ENCODE assay signal across 18 mouse cellular contexts in the genomic region with DNA sequence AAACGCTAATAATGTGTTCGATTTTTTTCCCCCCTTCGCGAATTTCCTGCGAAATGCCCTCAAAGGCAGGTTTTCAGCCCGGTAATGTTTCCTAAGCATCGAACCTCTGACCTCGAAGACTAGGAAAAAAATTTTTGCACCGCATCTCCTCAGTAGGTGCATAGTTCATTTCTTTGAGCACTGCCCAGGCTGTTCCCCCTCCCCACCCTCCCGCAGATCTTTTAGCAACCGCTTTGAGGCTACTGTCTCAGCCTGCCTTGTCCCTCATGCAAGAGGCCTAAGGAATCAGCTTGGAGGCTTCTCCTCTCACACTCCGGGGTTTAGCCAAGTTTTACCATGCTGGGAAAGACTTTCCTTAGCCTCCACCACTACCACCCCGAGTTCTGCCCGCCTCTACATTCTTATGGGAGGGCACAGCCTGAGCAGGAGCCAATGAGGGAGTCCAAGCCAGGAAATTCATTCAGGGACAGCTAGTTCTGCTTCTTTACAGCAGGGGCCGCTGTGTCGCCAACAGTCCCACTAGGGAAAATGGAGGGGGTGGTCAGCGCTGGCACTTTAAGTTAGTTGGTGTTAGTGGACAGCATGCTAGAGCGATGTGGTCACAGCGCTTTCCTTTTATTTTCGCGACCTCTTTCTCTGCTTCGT. TPM values are rescaled to one million over a fixed set of nuclear protein-coding genes. Genes with fewer than 3 reads are reported as not detected.
DNase-seq lines count a peak whose midpoint lies in the region; ATAC-seq and TF ChIP-seq lines count a peak whose summit lies in the region.
"Not testable (repeated sequence)": the region's sequence is repeated elsewhere in the genome, so short reads cannot be mapped to it uniquely, and the experiment has no call there.
"Had no signal": no experiment of that assay in that cellular context is flagged by ENCODE, and none has a peak within 500 bp of the region (broad histone marks: within the 10 kb centered on the region; RNA-seq: fewer than 3 reads in every experiment).

No protein-coding gene starts in this region.

- H3K4me2 ChIP-seq in forebrain, embryonic 11.5 days (ENCODE audit: low read depth, low read length, severe bottlenecking); heart, embryonic 11.5 days; hindbrain, embryonic 15.5 days; kidney, postnatal 0 days (ENCODE audit: low read length); lung, embryonic 15.5 days; midbrain, embryonic 15.5 days: not testable (repeated sequence)

- not testable (repeated sequence) for H3K4me1 ChIP-seq in forebrain, embryonic 11.5 days (replicated peaks; ENCODE audit: control insufficient read depth, insufficient read depth, low read length); heart, embryonic 11.5 days (ENCODE audit: control insufficient read depth, insufficient read depth, low read length); hindbrain, embryonic 15.5 days (replicated peaks); kidney, postnatal 0 days (replicated peaks; ENCODE audit: insufficient read depth, low read length); lung, embryonic 15.5 days; midbrain, embryonic 15.5 days

- not testable (repeated sequence) for H3K36me3 ChIP-seq in forebrain, embryonic 11.5 days (ENCODE audit: control insufficient read depth, insufficient read depth, low read length); heart, embryonic 11.5 days (ENCODE audit: control insufficient read depth, insufficient read depth, low read length); hindbrain, embryonic 15.5 days; kidney, postnatal 0 days (ENCODE audit: insufficient read depth, low read length); lung, embryonic 15.5 days; midbrain, embryonic 15.5 days (replicated peaks)

- H3K4me3 ChIP-seq in forebrain, embryonic 11.5 days (ENCODE audit: low read depth, low read length); heart, embryonic 11.5 days (ENCODE audit: low read depth, low read length); hindbrain, embryonic 15.5 days; kidney, postnatal 0 days (replicated peaks; ENCODE audit: low read depth, low read length); lung, embryonic 15.5 days; midbrain, embryonic 15.5 days: not testable (repeated sequence)

- WGBS in forebrain, embryonic 11.5 days = no CpG with 5 or more reads among the region's 22 CpGs
- WGBS in heart, embryonic 11.5 days (ENCODE audit: insufficient replicate concordance) = no CpG with 5 or more reads among the region's 22 CpGs
- WGBS in hindbrain, embryonic 15.5 days = no CpG with 5 or more reads among the region's 22 CpGs
- no CpG with 5 or more reads among the region's 22 CpGs for WGBS in kidney, postnatal 0 days
- WGBS in lung, embryonic 15.5 days = no CpG with 5 or more reads among the region's 22 CpGs
- WGBS in midbrain, embryonic 15.5 days = no CpG with 5 or more reads among the region's 22 CpGs

- not testable (repeated sequence) for TF ChIP-seq CTCF in kidney, postnatal 0 days (IDR thresholded peaks at IDR 0.05; ENCODE audit: low read depth)

- DNase-seq in forebrain, embryonic 11.5 days (ENCODE audit: low spot score); kidney, postnatal 0 days (ENCODE audit: low spot score): not testable (repeated sequence)

- not testable (repeated sequence) for H3K27me3 ChIP-seq in forebrain, embryonic 11.5 days (ENCODE audit: control insufficient read depth, insufficient read depth, low read length); heart, embryonic 11.5 days (ENCODE audit: control insufficient read depth, insufficient read depth, low read length); hindbrain, embryonic 15.5 days; kidney, postnatal 0 days (ENCODE audit: insufficient read depth, low read length); lung, embryonic 15.5 days; midbrain, embryonic 15.5 days (replicated peaks)

- not testable (repeated sequence) for H3K9me3 ChIP-seq in forebrain, embryonic 11.5 days (ENCODE audit: control insufficient read depth, low read length); heart, embryonic 11.5 days (replicated peaks; ENCODE audit: control insufficient read depth, low read length); hindbrain, embryonic 15.5 days; kidney, postnatal 0 days (replicated peaks; ENCODE audit: low read length); lung, embryonic 15.5 days; midbrain, embryonic 15.5 days

- H3K9ac ChIP-seq in forebrain, embryonic 11.5 days (ENCODE audit: low read length); heart, embryonic 11.5 days (ENCODE audit: low read depth, low read length); hindbrain, embryonic 15.5 days; kidney, postnatal 0 days (ENCODE audit: low read depth, low read length); lung, embryonic 15.5 days; midbrain, embryonic 15.5 days: not testable (repeated sequence)

- H3K27ac ChIP-seq in forebrain, embryonic 11.5 days (ENCODE audit: low read depth, low read length); heart, embryonic 11.5 days (ENCODE audit: low read depth, low read length); hindbrain, embryonic 15.5 days (replicated peaks); kidney, postnatal 0 days; lung, embryonic 15.5 days; midbrain, embryonic 15.5 days: not testable (repeated sequence)

- peak; percentile 95 for ATAC-seq in forebrain, embryonic 11.5 days (replicated peaks; ENCODE audit: low FRiP score)
- ATAC-seq in heart, embryonic 11.5 days (replicated peaks; ENCODE audit: insufficient number of reproducible peaks, low FRiP score, low TSS enrichment) = peak; percentile 65; the same call in 1 of the 2 replicates
- peak; percentile 34; the same call in 1 of the 2 replicates for ATAC-seq in hindbrain, embryonic 15.5 days (ENCODE audit: low FRiP score, low read depth)
- ATAC-seq in kidney, postnatal 0 days (replicated peaks; ENCODE audit: low FRiP score, low read depth) = peak; percentile 90
- peak; percentile 64; the same call in 1 of the 2 replicates for ATAC-seq in lung, embryonic 15.5 days (ENCODE audit: borderline replicate concordance, extremely low read depth, low FRiP score, low TSS enrichment)
- ATAC-seq in midbrain, embryonic 15.5 days (replicated peaks) = peak; percentile 78; the same call in 1 of the 2 replicates
- peak; percentile 99 for ATAC-seq in neutrophil, adult 5-6 weeks (ENCODE audit: extremely low read depth, insufficient number of reproducible peaks, low FRiP score, poor library complexity, severe bottlenecking)

RNA-seq across cellular contexts. Expression of a gene that starts 28.2 kb away (rescaled TPM):
- not detected in 2 replicates for polyA plus RNA-seq in forebrain, embryonic 11.5 days (2014; fragmentation: Nextera tagmentation; extraction: Ambion mirVana)
- not detected in 2 replicates for polyA plus RNA-seq in heart, embryonic 11.5 days (2014; fragmentation: Nextera tagmentation; extraction: Ambion mirVana)
- not detected in 2 replicates for polyA plus RNA-seq in hindbrain, embryonic 15.5 days (2015; fragmentation: Nextera tagmentation; extraction: Ambion mirVana)
- not detected in 2 replicates for polyA plus RNA-seq in kidney, postnatal 0 days (2015; fragmentation: Nextera tagmentation; extraction: Ambion mirVana)
- polyA plus RNA-seq in lung, embryonic 15.5 days (2015; fragmentation: Nextera tagmentation; extraction: Ambion mirVana) = not detected in 2 replicates
- polyA plus RNA-seq in midbrain, embryonic 15.5 days (2015; fragmentation: Nextera tagmentation; extraction: Ambion mirVana) = not detected in 2 replicates
- total RNA-seq in neutrophil, adult 5-6 weeks (2017) = not detected in 2 replicates
- total RNA-seq: adrenal gland, postnatal 36 days; ES-E14; gastrocnemius, postnatal 4 days; heart, postnatal 4 days; layer of hippocampus, postnatal 10 days had no signal
- polyA plus RNA-seq: cerebellum, adult 2 months; embryonic facial prominence, embryonic 13.5 days; heart, embryonic 13.5 days; lung, adult 2 months; myocyte; thymus, postnatal 0 days had no signal

RNA-seq across cellular contexts. Expression of a gene that starts 48.0 kb away (rescaled TPM):
- not detected in 2 replicates for polyA plus RNA-seq in forebrain, embryonic 11.5 days (2014; fragmentation: Nextera tagmentation; extraction: Ambion mirVana)
- not detected in 2 replicates for polyA plus RNA-seq in heart, embryonic 11.5 days (2014; fragmentation: Nextera tagmentation; extraction: Ambion mirVana)
- polyA plus RNA-seq in hindbrain, embryonic 15.5 days (2015; fragmentation: Nextera tagmentation; extraction: Ambion mirVana) = not detected in 2 replicates
- polyA plus RNA-seq in kidney, postnatal 0 days (2015; fragmentation: Nextera tagmentation; extraction: Ambion mirVana) = not detected in 2 replicates
- polyA plus RNA-seq in lung, embryonic 15.5 days (2015; fragmentation: Nextera tagmentation; extraction: Ambion mirVana) = not detected in 2 replicates
- not detected in 2 replicates for polyA plus RNA-seq in midbrain, embryonic 15.5 days (2015; fragmentation: Nextera tagmentation; extraction: Ambion mirVana)
- not detected in 2 replicates for total RNA-seq in neutrophil, adult 5-6 weeks (2017)
- total RNA-seq: adrenal gland, postnatal 36 days; gastrocnemius, postnatal 4 days; heart, postnatal 4 days; layer of hippocampus, postnatal 10 days had no signal
- polyA plus RNA-seq: cerebellum, adult 2 months; embryonic facial prominence, embryonic 13.5 days; heart, embryonic 13.5 days; lung, adult 2 months; myocyte; thymus, postnatal 0 days had no signal

RNA-seq across cellular contexts. Expression of a gene that starts 53.4 kb away (rescaled TPM):
- not detected in 2 replicates for polyA plus RNA-seq in forebrain, embryonic 11.5 days (2014; fragmentation: Nextera tagmentation; extraction: Ambion mirVana)
- not detected in 2 replicates for polyA plus RNA-seq in heart, embryonic 11.5 days (2014; fragmentation: Nextera tagmentation; extraction: Ambion mirVana)
- 0.24 TPM in 1 of 2 replicates, not detected in the other for polyA plus RNA-seq in hindbrain, embryonic 15.5 days (2015; fragmentation: Nextera tagmentation; extraction: Ambion mirVana)
- 0.12 and 0.19 TPM in 2 replicates for polyA plus RNA-seq in kidney, postnatal 0 days (2015; fragmentation: Nextera tagmentation; extraction: Ambion mirVana)
- not detected in 2 replicates for polyA plus RNA-seq in lung, embryonic 15.5 days (2015; fragmentation: Nextera tagmentation; extraction: Ambion mirVana)
- not detected in 2 replicates for polyA plus RNA-seq in midbrain, embryonic 15.5 days (2015; fragmentation: Nextera tagmentation; extraction: Ambion mirVana)
- 10.2 and 18.7 TPM in 2 replicates for total RNA-seq in neutrophil, adult 5-6 weeks (2017)
- total RNA-seq: ES-E14; heart, postnatal 4 days had no signal
- polyA plus RNA-seq: cerebellum, adult 2 months; embryonic facial prominence, embryonic 13.5 days; heart, embryonic 13.5 days; myocyte had no signal

Comparison
In these comparisons a context has a peak if more than half of its experiments do, and no peak if none do; other contexts are left out.
1. ATAC-seq: peak in every context shown above with its lines; median percentile 99 in neutrophil, adult 5-6 weeks; 95 in forebrain, embryonic 11.5 days; 90 in kidney, postnatal 0 days; 78 in midbrain, embryonic 15.5 days; 65 in heart, embryonic 11.5 days; 64 in lung, embryonic 15.5 days; 34 in hindbrain, embryonic 15.5 days.